Mouse (Mus musculus) granulocyte monocyte progenitor cell, adult 5-6 weeks (primary cell): ENCODE measurements at regions not wholly inside any gene's neighbourhood (a gene's known extent, or its start where the extent isn't known, plus 50 kb on each side); places are given as distances from the start of the nearest gene placed in this dataset.

Experiments used
- ATAC-seq: replicated peaks from 2 replicates; pipeline ENCODE4 v1.8.0; 2016; ENCODE audit warnings: mild to moderate bottlenecking, moderate TSS enrichment, inconsistent platforms; ENCODE audit not compliant: poor library complexity, severe bottlenecking

- ATAC-seq = no peak
These were observed 334.8 kb downstream of the Efna5 start for GRCm38 (mm10) chr17:62546286-62546685.

DNA sequence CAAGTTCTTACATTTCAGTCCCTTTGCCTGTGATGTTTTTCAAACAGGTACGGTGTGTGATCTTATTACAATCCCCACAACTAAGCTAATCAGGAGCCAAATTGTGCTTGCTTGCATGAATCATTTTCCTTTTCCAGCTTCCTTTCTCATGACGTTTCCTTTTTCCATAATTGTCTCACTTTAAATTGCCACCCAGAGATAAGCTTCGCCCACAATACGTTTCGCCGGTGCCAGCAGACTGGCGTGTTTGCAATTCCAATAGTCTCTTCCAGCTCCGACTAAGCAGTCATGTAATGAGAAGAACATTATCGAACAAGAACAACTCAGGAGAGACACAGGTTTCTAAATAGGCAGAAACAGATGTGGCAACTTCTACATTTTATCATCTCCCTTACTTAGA, 335.8 kb downstream of the Efna5 start:
- ATAC-seq = no peak

GRCm38 (mm10) chr17:62543056-62543975, 337.8 kb downstream of the Efna5 start:
- ATAC-seq = no peak

GRCm38 (mm10) chr17:62529911-62530310, 351.2 kb downstream of the Efna5 start:
- ATAC-seq = no peak

DNA sequence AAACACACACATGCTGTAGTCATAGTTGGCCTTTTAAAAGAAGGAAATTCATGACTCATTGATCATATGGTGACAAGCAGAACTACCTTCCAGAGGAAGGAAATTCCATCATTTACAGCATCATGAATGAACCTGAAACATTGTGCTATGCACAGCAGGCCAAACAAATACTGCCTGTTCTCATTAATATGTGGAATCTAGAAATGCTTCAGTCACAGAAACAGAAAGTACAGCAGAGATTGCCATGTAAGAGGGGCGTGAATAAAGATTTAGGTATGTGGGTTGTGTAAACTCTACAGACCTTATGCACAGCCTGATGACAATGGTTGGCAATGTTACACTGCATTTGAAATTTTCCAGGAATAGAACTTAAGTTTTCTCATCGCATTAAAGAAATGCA, 353.6 kb downstream of the Efna5 start:
- ATAC-seq = no peak

DNA sequence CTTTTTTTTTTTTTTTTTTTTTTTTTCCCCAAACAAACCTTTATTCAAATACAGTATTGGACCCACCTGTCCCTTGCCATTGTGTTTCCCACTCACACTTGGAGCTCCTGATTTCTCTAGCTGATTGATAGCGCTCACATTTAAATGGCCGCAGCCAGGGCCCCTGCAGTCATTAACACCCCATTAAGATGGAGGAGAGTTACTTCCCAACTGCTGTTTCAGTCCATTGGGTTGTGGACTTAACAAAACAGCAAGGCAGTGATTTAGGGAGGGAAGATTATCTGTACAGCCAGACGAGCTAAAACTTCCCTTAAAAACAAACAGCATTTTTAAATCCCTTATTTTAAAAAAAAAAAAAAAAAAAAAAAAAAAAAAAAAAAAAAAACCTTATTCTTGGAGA, 367.5 kb downstream of the Efna5 start:
- no peak for ATAC-seq

DNA sequence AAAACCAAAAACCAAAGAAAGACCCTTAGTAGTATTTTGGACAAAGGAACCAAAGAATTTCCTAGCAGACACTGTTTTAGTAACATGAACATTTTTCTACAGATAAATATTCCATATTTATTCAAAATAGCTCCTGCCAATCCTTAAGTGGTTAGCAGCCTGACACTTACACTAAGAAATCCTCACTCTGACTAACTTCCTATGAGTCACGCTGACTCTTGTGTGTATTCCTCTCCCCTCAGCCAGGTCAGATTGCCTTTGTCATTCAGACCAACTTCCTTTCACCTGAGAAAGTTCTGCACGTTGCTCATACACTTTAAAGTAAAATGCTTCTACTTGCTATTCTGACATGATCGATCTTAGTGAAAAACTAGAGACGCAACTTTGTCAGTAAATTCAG, 370.9 kb downstream of the Efna5 start:
- ATAC-seq = no peak

GRCm38 (mm10) chr17:62507766-62508485, 373.2 kb downstream of the Efna5 start:
- no peak for ATAC-seq

DNA sequence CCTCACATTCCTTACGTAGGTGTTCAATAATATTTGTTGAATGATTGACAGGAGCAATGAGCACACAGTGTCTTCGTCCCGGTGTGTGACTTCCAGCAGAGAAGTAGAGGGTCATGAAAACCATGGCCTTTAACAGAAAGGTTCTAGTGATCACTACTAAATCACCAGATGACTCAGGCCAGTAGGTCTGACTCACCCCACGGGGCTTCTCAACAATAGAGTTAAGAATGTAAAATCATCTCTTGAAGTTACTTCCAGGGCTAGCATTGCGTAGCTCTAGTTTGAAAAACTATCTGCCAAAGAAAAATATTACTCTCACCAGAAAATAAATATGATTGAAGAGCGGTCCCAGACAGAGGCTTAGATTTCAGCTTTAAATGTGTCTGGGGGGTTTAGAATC, 376.4 kb downstream of the Efna5 start:
- ATAC-seq = no peak

- no peak for ATAC-seq
These were observed 410.4 kb downstream of the Efna5 start for GRCm38 (mm10) chr17:62470739-62471138.

DNA sequence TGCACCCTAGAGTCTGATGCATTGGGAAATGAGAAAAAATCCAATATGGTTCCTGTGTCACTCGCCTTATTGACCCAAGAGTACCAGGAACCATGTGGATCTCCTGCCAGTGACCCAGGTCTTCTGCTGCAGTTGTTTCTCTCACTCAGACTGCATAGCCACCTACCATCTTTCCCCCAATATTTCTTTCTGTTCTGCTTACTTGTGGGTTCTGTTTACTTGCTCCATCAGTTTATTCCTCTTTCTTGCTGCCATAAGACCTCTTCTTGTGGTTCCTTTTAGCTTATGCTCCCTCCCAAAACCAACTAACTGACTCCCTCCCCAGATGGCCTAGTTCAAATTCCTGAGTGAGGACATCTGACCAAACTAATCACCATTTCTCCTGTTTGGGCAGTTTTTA, 411.8 kb downstream of the Efna5 start:
- ATAC-seq = peak; percentile 65

DNA sequence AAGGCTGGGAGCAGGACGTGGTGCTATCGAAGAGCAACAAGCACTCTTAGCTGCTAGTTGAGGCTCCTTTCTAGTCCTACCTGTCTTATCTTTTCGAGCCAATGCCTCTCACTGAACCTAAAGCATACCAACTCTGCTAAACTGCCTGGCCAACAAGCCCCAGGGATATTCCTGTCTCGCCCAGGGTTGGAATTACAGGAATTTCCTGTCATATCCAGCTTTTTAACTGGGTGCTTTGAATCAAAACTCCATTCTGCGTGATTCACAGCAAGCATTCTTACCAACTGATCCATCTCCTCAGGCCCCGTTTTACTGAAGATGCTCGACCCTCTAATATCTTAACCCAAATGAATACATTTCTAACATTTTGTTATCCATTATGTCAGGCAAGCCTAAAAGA, 412.3 kb downstream of the Efna5 start:
- no peak for ATAC-seq

- no peak for ATAC-seq
These were observed 414.0 kb downstream of the Efna5 start for GRCm38 (mm10) chr17:62467072-62467471.

- ATAC-seq = no peak
These were observed 416.1 kb downstream of the Efna5 start for GRCm38 (mm10) chr17:62464994-62465393.

DNA sequence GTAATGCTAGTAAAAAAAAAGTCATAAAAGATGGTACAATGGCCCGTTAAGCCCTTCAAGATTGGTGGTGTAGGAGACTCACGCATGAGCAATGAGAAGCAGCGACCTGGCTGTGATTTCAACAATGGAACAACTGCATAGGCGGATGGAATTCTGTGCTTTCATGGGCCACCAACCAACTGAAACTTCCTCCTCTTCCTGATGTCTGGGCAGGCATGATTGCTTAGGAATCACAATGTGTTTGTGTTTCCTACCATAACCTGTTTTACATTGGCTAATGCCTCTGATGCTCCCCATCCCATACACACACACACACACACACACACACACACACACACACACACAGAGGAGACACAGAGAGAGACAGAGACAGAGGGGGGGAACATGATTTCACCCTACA, 416.9 kb downstream of the Efna5 start:
- ATAC-seq = no peak

DNA sequence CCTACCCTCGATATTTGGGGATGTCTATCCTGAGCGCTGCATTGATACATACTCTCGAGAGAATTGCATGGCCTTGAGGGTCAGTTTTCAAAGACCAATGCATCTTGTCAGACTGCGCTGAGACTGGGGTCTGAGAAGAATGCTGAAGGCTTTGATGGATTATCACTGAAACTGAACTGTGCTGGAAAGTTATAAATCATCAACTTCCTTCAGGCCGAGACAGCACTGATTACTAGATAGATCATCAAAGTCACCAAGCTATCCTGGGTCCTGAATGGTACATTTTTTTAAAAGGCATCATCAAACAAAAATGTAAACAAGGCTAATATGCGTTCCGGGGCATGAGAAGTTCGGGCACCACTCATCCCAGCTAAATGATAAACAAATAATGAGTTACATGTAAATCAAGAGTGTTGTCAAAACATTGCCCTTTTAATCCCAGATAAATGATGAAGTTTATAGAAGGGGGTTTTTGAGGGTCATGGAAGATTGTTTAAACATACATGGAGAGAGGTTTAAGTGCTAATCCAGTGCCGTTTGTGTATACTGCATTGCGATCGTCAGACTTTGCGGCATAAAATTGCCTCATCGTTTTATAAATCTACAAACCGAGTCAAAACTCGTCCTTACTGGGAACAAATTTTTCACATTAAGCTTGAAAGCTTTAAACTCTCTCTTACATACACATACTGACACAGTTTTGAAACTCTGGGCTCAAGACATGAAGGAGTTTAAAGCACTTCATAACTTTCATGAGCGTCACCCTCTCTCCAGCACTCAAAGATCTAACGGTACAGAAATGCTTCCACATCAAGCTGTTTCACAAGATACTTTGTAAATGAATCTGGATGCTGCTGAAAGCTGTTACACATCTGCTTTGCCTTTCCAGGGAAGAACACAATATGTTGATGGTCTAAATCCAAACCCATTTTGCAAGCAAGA, 419.5 kb downstream of the Efna5 start:
- ATAC-seq = no peak

DNA sequence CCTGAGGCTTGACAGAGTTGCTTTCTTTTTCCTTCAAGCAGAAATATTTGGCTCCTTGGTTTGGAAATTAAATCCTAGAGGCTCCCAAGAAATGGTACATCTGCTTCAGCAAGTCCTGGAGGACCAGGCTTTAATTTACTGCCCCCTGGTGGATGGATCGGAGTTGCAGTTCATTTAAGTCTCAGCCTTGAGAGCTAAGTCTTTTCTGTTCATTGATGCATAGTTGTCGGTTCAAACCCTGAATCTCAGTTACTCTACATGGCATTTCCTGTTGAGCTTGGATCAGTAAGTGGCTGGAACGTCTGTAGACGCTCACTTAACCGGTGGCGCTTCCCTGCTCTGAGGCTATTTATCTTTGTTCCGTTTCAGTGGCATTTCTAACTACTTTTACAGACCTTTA, 422.2 kb downstream of the Efna5 start:
- ATAC-seq = peak; percentile 80

GRCm38 (mm10) chr17:62438045-62438444, 443.1 kb downstream of the Efna5 start:
- no peak for ATAC-seq

DNA sequence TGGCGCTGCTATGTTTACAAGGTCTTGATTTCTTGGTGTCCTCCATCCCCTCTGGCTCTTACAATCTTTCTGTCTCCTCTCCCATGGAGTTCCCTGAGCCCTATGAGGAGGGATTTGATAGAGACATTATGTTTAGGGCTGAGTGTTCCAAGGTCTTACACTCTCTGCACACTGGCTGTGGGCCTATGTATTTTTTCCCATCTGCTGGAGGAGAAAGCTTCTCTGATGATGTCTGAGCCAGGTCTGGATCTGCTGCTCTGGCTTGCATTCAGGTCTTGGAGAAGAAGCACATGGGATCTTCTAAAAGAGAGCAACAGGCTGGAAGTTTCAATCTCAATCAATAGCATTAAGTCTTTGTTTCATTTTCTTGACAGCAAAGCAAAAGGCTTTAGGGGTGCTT, 445.1 kb downstream of the Efna5 start:
- no peak for ATAC-seq

DNA sequence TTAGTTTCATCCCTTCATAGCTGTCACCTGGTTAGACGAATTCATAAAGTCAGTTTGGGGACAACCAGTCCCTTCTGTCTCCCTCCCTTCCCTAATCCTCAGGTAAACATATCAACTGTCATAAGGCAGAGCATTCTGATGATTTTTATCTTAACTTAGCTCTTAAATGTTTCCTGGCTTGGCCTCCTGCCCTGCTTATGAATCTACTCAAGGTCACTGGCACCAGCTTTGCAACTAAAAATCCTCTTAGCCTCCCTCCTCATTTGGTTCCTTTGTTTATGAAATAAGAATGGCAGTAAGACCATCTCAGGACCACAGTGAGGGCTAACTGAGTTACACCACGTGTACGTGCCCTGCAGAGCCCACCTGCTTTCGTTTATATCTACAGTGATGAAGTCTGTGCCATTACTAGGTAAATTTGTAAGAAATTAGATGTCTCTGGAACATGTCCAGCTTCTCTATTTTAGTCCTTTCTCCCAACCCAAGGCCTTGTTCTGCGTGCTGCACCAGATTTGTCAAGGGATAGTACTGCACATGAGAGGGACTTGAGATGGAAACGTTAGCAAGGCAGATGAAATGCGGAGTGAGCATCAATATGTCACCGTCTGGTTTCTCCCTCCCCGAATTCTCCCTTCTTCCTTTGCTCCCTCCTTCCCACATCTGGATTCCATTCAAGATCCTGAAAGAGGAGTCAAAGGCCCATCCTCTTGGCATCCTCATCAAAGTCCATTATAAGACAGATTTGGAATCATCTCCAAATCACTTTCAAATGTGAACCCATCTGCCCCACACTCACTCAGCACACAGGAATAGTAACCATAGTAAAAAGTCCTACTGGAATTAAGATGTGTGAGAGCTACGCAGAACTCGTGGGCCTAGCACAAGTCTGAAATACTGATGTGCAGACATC, 457.4 kb downstream of the Efna5 start:
- ATAC-seq = no peak
